Mouse (Mus musculus) c-Kit-positive CD71-positive TER-119-positive erythroid progenitor cells, embryonic 14.5 days (primary cell): ENCODE results near the gene Nox3.

Source experiments
- DNase-seq: peaks from one replicate; pipeline ENCODE4 v3.0.0-alpha.2; 2013; ENCODE audit warnings: low spot score

Gene Nox3

GRCm38 (mm10) chr17:3610307-3610754, 85.7 kb downstream of the Nox3 start:
- no peak for DNase-seq

DNA sequence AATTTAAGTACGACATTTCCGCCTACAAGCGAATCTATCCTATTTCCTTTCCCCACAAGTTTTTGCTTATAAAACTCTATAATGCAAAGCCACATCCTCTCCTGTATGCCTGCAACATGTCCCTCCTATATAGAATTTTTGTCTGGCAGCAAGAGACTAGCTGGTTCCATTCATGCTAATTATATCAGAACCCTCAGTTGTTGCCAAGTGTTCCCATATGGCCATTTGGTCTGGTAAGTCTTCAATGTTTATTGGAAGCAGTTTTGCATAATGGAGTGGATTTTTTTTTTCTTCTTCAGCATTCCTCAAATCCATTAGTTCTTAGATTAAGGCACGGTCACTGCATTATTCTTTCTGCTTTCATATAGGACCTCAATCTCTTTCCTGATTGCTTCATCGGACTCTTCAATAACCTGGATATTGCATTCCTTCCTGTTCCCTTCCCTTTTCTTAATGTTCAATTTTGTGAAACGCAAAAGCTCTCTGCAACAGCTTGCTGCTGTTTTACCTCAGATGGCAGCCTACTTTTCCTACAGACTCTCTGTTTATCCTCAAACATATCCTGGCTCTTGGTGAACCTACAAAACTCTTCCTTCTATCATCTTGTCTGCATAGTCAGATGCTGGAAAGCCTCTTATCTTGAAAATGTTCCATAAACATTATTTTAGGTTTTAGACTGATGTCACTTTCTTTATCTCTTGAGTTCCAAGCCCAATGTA, 92.9 kb downstream of the Nox3 start:
- DNase-seq: no peak

GRCm38 (mm10) chr17:3598393-3598792, 97.7 kb downstream of the Nox3 start:
- DNase-seq: no peak

DNA sequence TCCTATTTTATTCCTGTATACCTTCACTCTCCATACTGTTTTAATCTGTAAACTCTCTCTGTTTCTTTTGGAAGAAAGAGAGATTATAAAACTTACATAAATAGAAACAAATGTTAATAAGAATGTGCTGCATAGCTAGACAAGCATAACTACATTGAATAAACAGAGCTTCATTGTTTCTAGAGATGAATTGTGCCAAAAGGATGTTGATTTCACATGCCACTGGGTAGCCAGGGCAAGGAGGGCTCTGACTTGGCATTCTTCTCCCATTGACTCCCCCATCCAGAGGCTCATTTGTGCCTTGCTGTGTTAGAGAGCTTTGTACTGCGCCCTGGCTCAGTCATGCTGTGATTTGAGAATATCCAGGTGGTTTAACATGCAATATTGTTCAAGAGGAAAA, 98.2 kb downstream of the Nox3 start:
- DNase-seq: no peak

DNA sequence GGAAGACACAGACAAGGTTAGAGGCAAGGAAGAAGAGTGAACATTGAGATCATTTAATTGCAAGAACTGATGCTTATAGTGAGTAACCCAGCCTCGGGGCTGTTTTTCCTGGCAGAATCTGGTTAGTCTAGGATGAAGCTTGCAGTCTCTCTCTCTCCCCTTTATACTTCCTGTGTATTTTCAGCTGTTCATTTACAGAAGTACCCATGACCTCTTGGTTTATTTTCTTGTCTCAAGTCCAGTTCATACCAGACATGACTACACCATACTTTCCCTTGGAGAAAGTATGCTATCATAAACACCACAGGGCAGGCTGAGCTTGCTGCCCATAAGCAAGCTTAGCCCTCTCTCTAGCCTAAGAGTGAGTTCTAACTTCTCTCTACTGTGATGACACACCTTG, 98.9 kb downstream of the Nox3 start:
- no peak for DNase-seq
